Mouse (Mus musculus) MEL (cell line): ENCODE measurements at regions not wholly inside any gene's neighbourhood (a gene's known extent, or its start where the extent isn't known, plus 50 kb on each side); places are given as distances from the start of the nearest gene placed in this dataset.

ENCODE experiments used
- CTCF ChIP-seq, 3 experiments: IDR thresholded peaks in 2 of 3; conservative IDR thresholded peaks in 1 of 3; 2 replicates each; pipeline ENCODE4 v1.5.1; 2011 to 2012; ENCODE audit warnings: low read length in 3 of 3, low read depth in 2 of 3, mild to moderate bottlenecking in 2 of 3, improper control_type of control experiment in 1 of 3, inconsistent platforms in 1 of 3, mixed read lengths in 1 of 3, moderate library complexity in 1 of 3; ENCODE audit not compliant: control insufficient read depth in 1 of 3, insufficient read depth in 1 of 3, poor library complexity in 1 of 3, severe bottlenecking in 1 of 3
- NRF1 ChIP-seq: IDR thresholded peaks from 2 replicates; pipeline ENCODE4 v1.6.1; 2014; ENCODE audit warnings: low read depth, mild to moderate bottlenecking, inconsistent platforms, low read length, improper control_type of control experiment, moderate library complexity; ENCODE audit not compliant: poor library complexity, insufficient read depth, severe bottlenecking
- POLR2A ChIP-seq, 2 experiments: IDR thresholded peaks; 2 replicates each; pipeline ENCODE4 v1.6.1; 2011 to 2012; ENCODE audit warnings: low read length in 2 of 2, mild to moderate bottlenecking in 2 of 2, control low read depth in 1 of 2, improper control_type of control experiment in 1 of 2, low read depth in 1 of 2, moderate library complexity in 1 of 2; ENCODE audit not compliant: control insufficient read depth in 1 of 2, insufficient read depth in 1 of 2, poor library complexity in 1 of 2
- ZMIZ1 ChIP-seq: IDR thresholded peaks from 2 replicates; pipeline ENCODE4 v1.6.1; 2012; ENCODE audit warnings: low read depth, mild to moderate bottlenecking, inconsistent platforms, low read length, improper control_type of control experiment, moderate library complexity

GRCm38 (mm10) chr12:7548759-7549158 lies 428.7 kb upstream of the Apob start:
- TF ChIP-seq POLR2A (IDR thresholded peaks at IDR 0.05; ENCODE audit: control insufficient read depth in 1 of 2, insufficient read depth in 1 of 2, low read depth in 1 of 2, low read length in 2 of 2, poor library complexity in 1 of 2): no peak
- TF ChIP-seq ZMIZ1: no peak
- TF ChIP-seq CTCF (IDR thresholded peaks at IDR 0.05 in 2 of 3, conservative IDR thresholded peaks at IDR 0.05 in 1 of 3; ENCODE audit: control insufficient read depth in 1 of 3, insufficient read depth in 1 of 3, low read depth in 2 of 3, low read length in 3 of 3, poor library complexity in 1 of 3, severe bottlenecking in 1 of 3): no peak
- TF ChIP-seq NRF1: no peak
